Mouse (Mus musculus): Measurements from ENCODE around the gene Prl2b1. TPM values are rescaled to one million over a fixed set of nuclear protein-coding genes. Genes with fewer than 3 reads are reported as not detected.

Gene Prl2b1
- polyA plus RNA-seq, 1 experiment from 2014 or later = not detected

Other genes starting within 250 kb of the Prl2b1 start
- gene Prl3d3, start 234.1 kb downstream of the Prl2b1 start, polyA plus RNA-seq (2014; fragmentation: Nextera tagmentation; extraction: Ambion mirVana) = not detected in 2 replicates
- not detected in 2 replicates for gene Prl3c1, start 194.2 kb downstream of the Prl2b1 start, polyA plus RNA-seq (2014; fragmentation: Nextera tagmentation; extraction: Ambion mirVana)
- gene Prl3b1, start 149.0 kb downstream of the Prl2b1 start, polyA plus RNA-seq (2014; fragmentation: Nextera tagmentation; extraction: Ambion mirVana) = not detected in 2 replicates
- not detected in 2 replicates for gene Prl3a1, start 131.4 kb downstream of the Prl2b1 start, polyA plus RNA-seq (2014; fragmentation: Nextera tagmentation; extraction: Ambion mirVana)
- gene Prl6a1, start 78.2 kb downstream of the Prl2b1 start, polyA plus RNA-seq (2014; fragmentation: Nextera tagmentation; extraction: Ambion mirVana) = not detected in 2 replicates
- gene Prl8a2, start 45.2 kb downstream of the Prl2b1 start, polyA plus RNA-seq (2014; fragmentation: Nextera tagmentation; extraction: Ambion mirVana) = not detected in 2 replicates
- not detected in 2 replicates for gene Prl8a6, start 47.8 kb upstream of the Prl2b1 start, polyA plus RNA-seq (2014; fragmentation: Nextera tagmentation; extraction: Ambion mirVana)
- gene Prl8a8, start 122.4 kb upstream of the Prl2b1 start, polyA plus RNA-seq (2014; fragmentation: Nextera tagmentation; extraction: Ambion mirVana) = not detected in 2 replicates
- not detected in 2 replicates for gene Prl8a9, start 173.8 kb upstream of the Prl2b1 start, polyA plus RNA-seq (2014; fragmentation: Nextera tagmentation; extraction: Ambion mirVana)
- gene Prl8a1, start 191.3 kb upstream of the Prl2b1 start, polyA plus RNA-seq (2014; fragmentation: Nextera tagmentation; extraction: Ambion mirVana) = not detected in 2 replicates
- gene Prl7b1, start 219.7 kb upstream of the Prl2b1 start, polyA plus RNA-seq (2014; fragmentation: Nextera tagmentation; extraction: Ambion mirVana) = not detected in 2 replicates